Mouse (Mus musculus) liver, embryonic 12.5 days (tissue): ENCODE results near the gene Ptov1. TPM values are rescaled to one million over a fixed set of nuclear protein-coding genes. Genes with fewer than 3 reads are reported as not detected.

Experiments used
- ATAC-seq: fragments of 200-750 bp; cut with Nextera tagmentation; 2 replicates; pipeline ENCODE4 v1.8.0; 2017; ENCODE audit warnings: moderate number of reproducible peaks, mild to moderate bottlenecking, moderate library complexity
- H3K27ac ChIP-seq: fragments of 300-500 bp; sonication (generic); 2 replicates; pipeline ENCODE4 v1.5.1; 2016; ENCODE audit warnings: mild to moderate bottlenecking
- H3K27me3 ChIP-seq: fragments of 300-500 bp; sonication (generic); replicated peaks from 2 replicates; pipeline ENCODE4 v1.6.1; 2016; ENCODE audit warnings: mild to moderate bottlenecking, moderate library complexity
- H3K36me3 ChIP-seq: fragments of 300-500 bp; sonication (generic); 2 replicates; pipeline ENCODE4 v1.6.1; 2016; ENCODE audit warnings: mild to moderate bottlenecking, moderate library complexity
- H3K4me1 ChIP-seq: fragments of 300-500 bp; sonication (generic); 2 replicates; pipeline ENCODE4 v1.6.1; 2016
- H3K4me2 ChIP-seq: fragments of 300-500 bp; sonication (generic); 2 replicates; pipeline ENCODE4 v1.6.1; 2016; ENCODE audit warnings: mild to moderate bottlenecking, moderate library complexity
- H3K4me3 ChIP-seq: fragments of 300-500 bp; sonication (generic); 2 replicates; pipeline ENCODE4 v1.5.1; 2016; ENCODE audit warnings: mild to moderate bottlenecking, moderate library complexity
- H3K9ac ChIP-seq: fragments of 300-500 bp; sonication (generic); 2 replicates; pipeline ENCODE4 v1.6.1; 2016; ENCODE audit warnings: mild to moderate bottlenecking, moderate library complexity
- H3K9me3 ChIP-seq: fragments of 300-500 bp; sonication (generic); replicated peaks from 2 replicates; pipeline ENCODE4 v1.6.1; 2016; ENCODE audit warnings: mild to moderate bottlenecking, moderate library complexity
- WGBS: fragments of 180-500 bp; shearing (Covaris S2); methylation state at CpG from one replicate; pipeline ENCODE4 v1.1.7; 2016; ENCODE audit not compliant: insufficient replicate concordance; 5-methylcytosine and 5-hydroxymethylcytosine counted together
- polyA plus RNA-seq: library from polyadenylated mRNA; unstranded; fragments of >200 nt; fragmentation: Nextera tagmentation; extraction: Ambion mirVana; gene quantifications from 2 replicates; pipeline ENCODE4 v1.2.1, GENCODE M21; 2016

Ptov1 gene
- polyA plus RNA-seq, result 114 and 121 TPM in 2 replicates

GRCm38 (mm10) chr7:44869697-44870528 lies at the start of gene Ptov1:
Ptov1 (minus strand) TSS chr7:44869788.
- Histone ChIP-seq H3K27ac (peak within 1 kb of the TSS; percentile 96), H3K4me2 (peak within 1 kb of the TSS; percentile 92), H3K4me3 (peak within 1 kb of the TSS; percentile 81), H3K9me3 (no peaks in the 10 kb centered on the region), H3K4me1 (peaks cover 69% of the 10 kb centered on the region), H3K9ac (peak within 1 kb of the TSS; percentile 90), H3K27me3 (no peaks in the 10 kb centered on the region), H3K36me3 (peaks cover 15% of the 10 kb centered on the region)
- WGBS, result 8% methylated on average over 29 of the region's 29 CpGs
- ATAC-seq, result peak; percentile 86

GRCm38 (mm10) chr7:44919127-44919526 lies 49.5 kb upstream of the Ptov1 start:
- WGBS, result 88% methylated on average over 5 of the region's 5 CpGs
- H3K4me2 ChIP-seq, result no peak overlapping the region
- H3K27me3 ChIP-seq, result no peaks in the 10 kb centered on the region
- no peaks in the 10 kb centered on the region for H3K9me3 ChIP-seq
- no peak for ATAC-seq
- H3K36me3 ChIP-seq, result peaks cover 96% of the 10 kb centered on the region
- peak overlapping the region; percentile 74; the same call in 1 of the 2 replicates for H3K27ac ChIP-seq
- H3K9ac ChIP-seq, result no peak overlapping the region
- H3K4me3 ChIP-seq, result no peak overlapping the region
- H3K4me1 ChIP-seq, result peaks cover 59% of the 10 kb centered on the region

- Histone ChIP-seq H3K27ac (peak overlapping the region; percentile 74), H3K4me2 (peak overlapping the region; percentile 40), H3K36me3 (peaks cover 96% of the 10 kb centered on the region), H3K9me3 (no peaks in the 10 kb centered on the region), H3K4me1 (peaks cover 52% of the 10 kb centered on the region), H3K4me3 (peak overlapping the region; percentile 8; the same call in 1 of the 2 replicates), H3K27me3 (no peaks in the 10 kb centered on the region), H3K9ac (no peak overlapping the region)
- WGBS, result 42% methylated on average over 3 of the region's 3 CpGs
- ATAC-seq, result peak; percentile 70
Measured at GRCm38 (mm10) chr7:44918219-44918618, 48.6 kb upstream of the Ptov1 start.

GRCm38 (mm10) chr7:44916881-44917280 lies 47.3 kb upstream of the Ptov1 start:
- no peak overlapping the region for H3K4me2 ChIP-seq
- 84% methylated on average over 4 of the region's 4 CpGs for WGBS
- H3K27me3 ChIP-seq, result no peaks in the 10 kb centered on the region
- no peak for ATAC-seq
- no peak overlapping the region for H3K4me3 ChIP-seq
- H3K27ac ChIP-seq, result 0 out of 2 replicates have a peak overlapping the region, but pooled peaks have one; percentile 74
- peaks cover 96% of the 10 kb centered on the region for H3K36me3 ChIP-seq
- H3K9me3 ChIP-seq, result no peaks in the 10 kb centered on the region
- H3K4me1 ChIP-seq, result peaks cover 39% of the 10 kb centered on the region
- no peak overlapping the region for H3K9ac ChIP-seq

GRCm38 (mm10) chr7:44916191-44916590 lies 46.6 kb upstream of the Ptov1 start:
- Histone ChIP-seq H3K4me3 (no peak overlapping the region), H3K36me3 (peaks cover 97% of the 10 kb centered on the region), H3K4me1 (peaks cover 35% of the 10 kb centered on the region), H3K27me3 (no peaks in the 10 kb centered on the region), H3K4me2 (no peak overlapping the region), H3K9ac (no peak overlapping the region), H3K27ac (no peak overlapping the region), H3K9me3 (no peaks in the 10 kb centered on the region)
- no peak for ATAC-seq
- 86% methylated on average over 6 of the region's 6 CpGs for WGBS

GRCm38 (mm10) chr7:44915314-44915713 lies 45.7 kb upstream of the Ptov1 start:
- H3K36me3 ChIP-seq, result peaks cover 97% of the 10 kb centered on the region
- H3K4me1 ChIP-seq, result peaks cover 35% of the 10 kb centered on the region
- WGBS, result 90% methylated on average over 9 of the region's 9 CpGs

GRCm38 (mm10) chr7:44914396-44914795 lies 44.8 kb upstream of the Ptov1 start:
- peaks cover 29% of the 10 kb centered on the region for H3K4me1 ChIP-seq
- no peak for ATAC-seq
- H3K4me3 ChIP-seq, result no peak overlapping the region
- H3K4me2 ChIP-seq, result no peak overlapping the region
- WGBS, result 92% methylated on average over 2 of the region's 2 CpGs
- H3K27me3 ChIP-seq, result no peaks in the 10 kb centered on the region
- no peak overlapping the region for H3K27ac ChIP-seq
- no peaks in the 10 kb centered on the region for H3K9me3 ChIP-seq
- H3K36me3 ChIP-seq, result peaks cover 97% of the 10 kb centered on the region
- H3K9ac ChIP-seq, result no peak overlapping the region

More at GRCm38 (mm10) chr7:44915314-44915713, 45.7 kb upstream of the Ptov1 start:
- H3K4me2 ChIP-seq, result no peak overlapping the region
- H3K4me3 ChIP-seq, result no peak overlapping the region
- H3K9me3 ChIP-seq, result no peaks in the 10 kb centered on the region
- H3K9ac ChIP-seq, result no peak overlapping the region
- ATAC-seq, result no peak
- H3K27ac ChIP-seq, result no peak overlapping the region
- H3K27me3 ChIP-seq, result no peaks in the 10 kb centered on the region

- H3K4me2 ChIP-seq, result no peak overlapping the region
- no peak for ATAC-seq
- H3K4me3 ChIP-seq, result no peak overlapping the region
- H3K9ac ChIP-seq, result no peak overlapping the region
- no peak overlapping the region for H3K27ac ChIP-seq
- no peaks in the 10 kb centered on the region for H3K4me1 ChIP-seq
- no peaks in the 10 kb centered on the region for H3K27me3 ChIP-seq
- peaks cover 100% of the 10 kb centered on the region for H3K36me3 ChIP-seq
- 77% methylated on average over 15 of the region's 15 CpGs for WGBS
- no peaks in the 10 kb centered on the region for H3K9me3 ChIP-seq
Measured at GRCm38 (mm10) chr7:44908706-44909476, 39.3 kb upstream of the Ptov1 start.

GRCm38 (mm10) chr7:44905430-44905829 lies 35.8 kb upstream of the Ptov1 start:
- Histone ChIP-seq H3K9me3 (no peaks in the 10 kb centered on the region), H3K4me2 (no peak overlapping the region), H3K36me3 (peaks cover 100% of the 10 kb centered on the region), H3K27me3 (no peaks in the 10 kb centered on the region), H3K4me3 (no peak overlapping the region), H3K9ac (no peak overlapping the region), H3K4me1 (peaks cover 21% of the 10 kb centered on the region), H3K27ac (no peak overlapping the region)
- no peak for ATAC-seq
- WGBS, result 91% methylated on average over 20 of the region's 20 CpGs

GRCm38 (mm10) chr7:44901230-44901722 lies 31.7 kb upstream of the Ptov1 start:
- H3K36me3 ChIP-seq, result peaks cover 79% of the 10 kb centered on the region
- peak overlapping the region; percentile 49 for H3K27ac ChIP-seq
- H3K9me3 ChIP-seq, result no peaks in the 10 kb centered on the region
- 19% methylated on average over 21 of the region's 21 CpGs for WGBS
- peak overlapping the region; percentile 62 for H3K4me2 ChIP-seq
- peaks cover 62% of the 10 kb centered on the region for H3K4me1 ChIP-seq
- no peak overlapping the region for H3K9ac ChIP-seq
- peak; percentile 46; the same call in 1 of the 2 replicates for ATAC-seq
- H3K27me3 ChIP-seq, result no peaks in the 10 kb centered on the region
- H3K4me3 ChIP-seq, result peak overlapping the region; percentile 33

- Histone ChIP-seq H3K4me1 (peaks cover 68% of the 10 kb centered on the region), H3K36me3 (peaks cover 72% of the 10 kb centered on the region), H3K4me3 (no peak overlapping the region), H3K9ac (no peak overlapping the region), H3K27ac (0 out of 2 replicates have a peak overlapping the region, but pooled peaks have one; percentile 4), H3K27me3 (no peaks in the 10 kb centered on the region), H3K9me3 (no peaks in the 10 kb centered on the region), H3K4me2 (no peak overlapping the region)
- WGBS, result 86% methylated on average over 11 of the region's 11 CpGs
- no peak for ATAC-seq
Measured at GRCm38 (mm10) chr7:44900632-44901031, 31.0 kb upstream of the Ptov1 start.
